Mouse (Mus musculus) spleen, adult 12 weeks (tissue): ENCODE results near the gene Ppcdc.

ENCODE experiments used
- DNase-seq: peaks from one replicate; pipeline ENCODE4 v3.0.0; 2022; ENCODE audit warnings: low spot score

Ppcdc gene

GRCm38 (mm10) chr9:57354377-57355183, 85.3 kb downstream of the Ppcdc start:
- no peak for DNase-seq

GRCm38 (mm10) chr9:57351277-57351676, 88.6 kb downstream of the Ppcdc start:
- no peak for DNase-seq

- DNase-seq: no peak
Measured at GRCm38 (mm10) chr9:57345902-57346301, 94.0 kb downstream of the Ppcdc start.

GRCm38 (mm10) chr9:57343752-57344151, 96.2 kb downstream of the Ppcdc start:
- no peak for DNase-seq

- no peak for DNase-seq
Measured at GRCm38 (mm10) chr9:57342906-57343474, 96.9 kb downstream of the Ppcdc start.

GRCm38 (mm10) chr9:57342186-57342585, 97.7 kb downstream of the Ppcdc start:
- no peak for DNase-seq

GRCm38 (mm10) chr9:57340361-57340760, 99.6 kb downstream of the Ppcdc start:
- DNase-seq: no peak

- peak; percentile 8 for DNase-seq
Measured at GRCm38 (mm10) chr9:57339577-57340210, 100.2 kb downstream of the Ppcdc start.

- no peak for DNase-seq
Measured at GRCm38 (mm10) chr9:57338706-57339105, 101.2 kb downstream of the Ppcdc start.
